Mouse (Mus musculus) monocyte, adult 5-6 weeks (primary cell): ENCODE measurements at regions not wholly inside any gene's neighbourhood (a gene's known extent, or its start where the extent isn't known, plus 50 kb on each side); places are given as distances from the start of the nearest gene placed in this dataset.

ENCODE experiments used
- ATAC-seq: fragments of 153-309, 156-312 bp; replicated peaks from 2 replicates; pipeline ENCODE4 v1.8.0; 2017; ENCODE audit warnings: mild to moderate bottlenecking; ENCODE audit not compliant: low TSS enrichment, insufficient number of reproducible peaks, severe bottlenecking, poor library complexity, low FRiP score

GRCm38 (mm10) chr13:42570600-42571348, 109.6 kb upstream of the Phactr1 start:
- no peak for ATAC-seq

GRCm38 (mm10) chr13:42574189-42574588, 106.2 kb upstream of the Phactr1 start:
- no peak for ATAC-seq

- 0 out of 2 replicates have a peak, but pooled peaks have one; percentile 50 for ATAC-seq
These were observed 104.5 kb upstream of the Phactr1 start for GRCm38 (mm10) chr13:42575725-42576426.

- ATAC-seq = no peak
These were observed 101.0 kb upstream of the Phactr1 start for GRCm38 (mm10) chr13:42579471-42579870.

- ATAC-seq = no peak
These were observed 91.3 kb upstream of the Phactr1 start for GRCm38 (mm10) chr13:42589136-42589535.

GRCm38 (mm10) chr13:42589607-42590006, 90.8 kb upstream of the Phactr1 start:
- ATAC-seq = no peak

GRCm38 (mm10) chr13:42590415-42590814, 90.0 kb upstream of the Phactr1 start:
- no peak for ATAC-seq

- ATAC-seq = no peak
These were observed 87.5 kb upstream of the Phactr1 start for GRCm38 (mm10) chr13:42592945-42593344.

- no peak for ATAC-seq
These were observed 86.8 kb upstream of the Phactr1 start for GRCm38 (mm10) chr13:42593488-42594170.

GRCm38 (mm10) chr13:42595180-42595579, 85.2 kb upstream of the Phactr1 start:
- no peak for ATAC-seq

GRCm38 (mm10) chr13:42597781-42598180, 82.6 kb upstream of the Phactr1 start:
- ATAC-seq = no peak

- no peak for ATAC-seq
These were observed 77.1 kb upstream of the Phactr1 start for GRCm38 (mm10) chr13:42603308-42603707.

GRCm38 (mm10) chr13:42607735-42608134, 72.7 kb upstream of the Phactr1 start:
- ATAC-seq = no peak

GRCm38 (mm10) chr13:42608963-42609362, 71.5 kb upstream of the Phactr1 start:
- ATAC-seq = no peak

GRCm38 (mm10) chr13:42613326-42613725, 67.1 kb upstream of the Phactr1 start:
- no peak for ATAC-seq

- ATAC-seq = no peak
These were observed 64.6 kb upstream of the Phactr1 start for GRCm38 (mm10) chr13:42615826-42616225.

GRCm38 (mm10) chr13:42617225-42617624, 63.2 kb upstream of the Phactr1 start:
- no peak for ATAC-seq

GRCm38 (mm10) chr13:42617844-42618243, 62.6 kb upstream of the Phactr1 start:
- ATAC-seq = no peak

GRCm38 (mm10) chr13:42619555-42620280, 60.7 kb upstream of the Phactr1 start:
- ATAC-seq = no peak
